24 mouse cellular contexts compared by ENCODE assay signal in genomic region chr3:68306726-68307125, GRCm38 (mm10).
"Had no signal": no experiment of that assay in that cellular context is flagged by ENCODE, and none has a peak within 500 bp of the region (broad histone marks: within the 10 kb centered on the region; RNA-seq: fewer than 3 reads in every experiment).

No protein-coding gene starts in this region.

- ATAC-seq: liver, postnatal 0 days; lung, postnatal 0 days; midbrain, embryonic 16.5 days had no signal

- H3K9ac ChIP-seq: liver, postnatal 0 days; lung, embryonic 15.5 days; midbrain, embryonic 12.5 days; neural tube, embryonic 13.5 days; neural tube, embryonic 15.5 days; stomach, embryonic 15.5 days had no signal

- H3K4me2 ChIP-seq: lung, embryonic 15.5 days; midbrain, embryonic 12.5 days; neural tube, embryonic 13.5 days; neural tube, embryonic 15.5 days; stomach, embryonic 15.5 days had no signal

- DNase-seq: liver, postnatal 0 days; lung, adult 2 months; lung, postnatal 14 days; lung, postnatal 36 days; midbrain, embryonic 14.5 days; retina, postnatal 1 day; right cerebral cortex, adult 18-20 months; right cerebral cortex, postnatal 25 days; right cerebral cortex, postnatal 4 days; spleen, adult 18-20 months; thymus, adult 2 months; thymus, postnatal 25 days; thymus, postnatal 4 days had no signal

- H3K4me3 ChIP-seq: lung, embryonic 15.5 days; midbrain, embryonic 10.5 days; midbrain, embryonic 12.5 days; myocyte; neural tube, embryonic 13.5 days; neural tube, embryonic 15.5 days; stomach, embryonic 15.5 days had no signal

- H3K4me1 ChIP-seq: lung, embryonic 15.5 days; midbrain, embryonic 10.5 days; midbrain, embryonic 12.5 days; neural tube, embryonic 15.5 days; stomach, embryonic 15.5 days had no signal

- H3K36me3 ChIP-seq: lung, embryonic 15.5 days; midbrain, embryonic 10.5 days; midbrain, embryonic 12.5 days; neural tube, embryonic 13.5 days; neural tube, embryonic 15.5 days; stomach, embryonic 15.5 days had no signal

- H3K9me3 ChIP-seq: lung, embryonic 15.5 days; midbrain, embryonic 10.5 days; midbrain, embryonic 12.5 days; neural tube, embryonic 13.5 days; neural tube, embryonic 15.5 days; stomach, embryonic 15.5 days had no signal

- H3K27ac ChIP-seq: lung, embryonic 15.5 days; macrophage; midbrain, embryonic 10.5 days; midbrain, embryonic 12.5 days; neural tube, embryonic 13.5 days; neural tube, embryonic 15.5 days; stomach, embryonic 15.5 days; stomach, postnatal 0 days had no signal

- H3K27me3 ChIP-seq: lung, embryonic 15.5 days; midbrain, embryonic 12.5 days; neural tube, embryonic 13.5 days; neural tube, embryonic 15.5 days; stomach, embryonic 15.5 days had no signal
